Mouse (Mus musculus) spleen, adult 2 months (tissue): ENCODE results near the gene Spata31d1b.

Experiments
- CTCF ChIP-seq: fragments of 200-500 bp; IDR thresholded peaks from 2 replicates; pipeline ENCODE4 v1.5.1; 2011; ENCODE audit warnings: mild to moderate bottlenecking, inconsistent platforms; ENCODE audit not compliant: insufficient read depth, insufficient read length, insufficient replicate concordance; ENCODE audit errors: extremely low read depth
- POLR2A ChIP-seq: fragments of 200-500 bp; IDR thresholded peaks from 2 replicates; pipeline ENCODE4 v1.6.1; 2011; ENCODE audit warnings: low read depth, low read length, inconsistent platforms

DNA sequence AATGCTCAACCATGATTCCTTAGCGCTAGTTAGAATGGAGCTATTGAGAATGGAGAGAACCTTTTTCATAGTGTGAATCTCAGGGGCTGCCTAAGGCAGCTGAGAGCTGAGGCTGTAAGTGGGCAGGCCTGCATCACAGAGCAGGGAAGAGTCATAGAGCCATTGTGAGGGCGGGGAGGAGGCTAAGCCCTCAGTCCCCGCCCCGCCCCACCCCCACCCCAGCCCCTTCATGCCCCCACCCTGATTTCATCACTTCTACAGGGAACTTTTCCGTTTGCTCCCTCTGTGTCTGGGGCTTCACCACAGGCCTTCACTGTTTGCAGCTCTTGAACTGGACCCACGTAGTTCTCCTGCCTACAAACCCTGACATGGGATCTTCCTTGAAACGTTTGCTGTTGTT lies 19.6 kb downstream of the Spata31d1b start, which contains the start of gene Spata31d1d:
- TF ChIP-seq CTCF (no peak), POLR2A (no peak)
